Mouse (Mus musculus) brain, embryonic 14.5 days (tissue): ENCODE measurements at regions not wholly inside any gene's neighbourhood (a gene's known extent, or its start where the extent isn't known, plus 50 kb on each side); places are given as distances from the start of the nearest gene placed in this dataset.

Source experiments
- CTCF ChIP-seq: fragments of 200-500 bp; IDR thresholded peaks from 2 replicates; pipeline ENCODE4 v1.5.1; 2012; ENCODE audit warnings: inconsistent platforms, mild to moderate bottlenecking, moderate library complexity, borderline replicate concordance; ENCODE audit not compliant: insufficient read depth, insufficient read length; ENCODE audit errors: extremely low read depth
- POLR2A ChIP-seq: fragments of 200-500 bp; IDR thresholded peaks from 2 replicates; pipeline ENCODE4 v1.6.1; 2012; ENCODE audit warnings: mild to moderate bottlenecking, inconsistent platforms, borderline replicate concordance; ENCODE audit not compliant: poor library complexity, insufficient read depth, insufficient read length, severe bottlenecking; ENCODE audit errors: extremely low read depth

DNA sequence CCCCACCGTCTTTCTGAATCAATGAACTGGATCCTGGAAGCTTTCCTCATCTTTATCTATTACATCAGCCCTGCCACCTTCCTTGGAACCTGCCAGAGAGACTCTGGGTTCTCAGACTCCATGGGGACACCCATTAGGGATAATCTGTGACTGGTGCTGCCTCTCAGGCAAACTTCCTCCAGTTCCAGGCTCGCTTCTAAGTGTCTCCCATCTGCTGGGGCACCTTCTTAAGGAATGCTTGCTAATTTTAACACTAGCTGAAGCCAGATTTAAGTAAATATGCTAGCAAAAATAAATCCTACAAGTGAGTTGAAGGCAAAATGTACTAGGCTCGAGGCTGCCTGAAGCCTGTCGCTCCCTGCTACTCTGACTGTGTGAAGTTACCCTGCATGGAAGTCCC lies 127.9 kb downstream of the Vegfa start:
- TF ChIP-seq CTCF, result no peak
- no peak for TF ChIP-seq POLR2A
